Mouse (Mus musculus): Measurements from ENCODE around the gene Cyp3a16.

DNA sequence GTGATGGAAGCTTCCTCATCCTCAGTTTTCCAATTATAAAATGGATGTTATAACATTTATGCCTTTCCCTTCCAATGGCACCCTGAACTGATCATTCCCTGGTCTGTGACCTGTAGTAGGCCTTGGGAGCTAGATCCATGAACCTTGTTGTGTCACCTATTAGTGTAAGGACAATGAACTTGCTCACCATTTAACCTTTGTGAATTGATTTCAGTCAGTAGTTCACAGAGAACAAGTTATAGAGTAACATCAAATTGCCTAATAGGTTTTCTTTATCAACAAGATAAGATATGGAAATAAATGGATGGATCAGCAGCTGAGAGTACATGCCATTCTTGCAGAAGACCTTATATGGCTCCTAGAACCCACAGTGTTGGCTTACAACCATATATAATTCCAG lies 38.5 kb downstream of the Cyp3a16 start:
- TF ChIP-seq CTCF (IDR thresholded peaks at IDR 0.05; ENCODE audit: low read depth, low read length), result no peak
- TF ChIP-seq POLR2A (IDR thresholded peaks at IDR 0.05; ENCODE audit: borderline replicate concordance, low read depth, low read length), result no peak

All from bone marrow macrophage, adult 2 months (primary cell).